Mouse (Mus musculus) cortical plate, adult 2 months (tissue): ENCODE data around the gene Ift122.

Source experiments
- CTCF ChIP-seq: fragments of 200-500 bp; IDR thresholded peaks from 2 replicates; pipeline ENCODE4 v1.5.1; 2011; ENCODE audit warnings: mild to moderate bottlenecking, control low read depth, low read length; ENCODE audit not compliant: insufficient read depth; ENCODE audit errors: extremely low read depth
- POLR2A ChIP-seq: fragments of 200-500 bp; IDR thresholded peaks from 2 replicates; pipeline ENCODE4 v1.6.1; 2011; ENCODE audit warnings: mild to moderate bottlenecking, low read length, control low read depth; ENCODE audit not compliant: insufficient read depth; ENCODE audit errors: extremely low read depth

DNA sequence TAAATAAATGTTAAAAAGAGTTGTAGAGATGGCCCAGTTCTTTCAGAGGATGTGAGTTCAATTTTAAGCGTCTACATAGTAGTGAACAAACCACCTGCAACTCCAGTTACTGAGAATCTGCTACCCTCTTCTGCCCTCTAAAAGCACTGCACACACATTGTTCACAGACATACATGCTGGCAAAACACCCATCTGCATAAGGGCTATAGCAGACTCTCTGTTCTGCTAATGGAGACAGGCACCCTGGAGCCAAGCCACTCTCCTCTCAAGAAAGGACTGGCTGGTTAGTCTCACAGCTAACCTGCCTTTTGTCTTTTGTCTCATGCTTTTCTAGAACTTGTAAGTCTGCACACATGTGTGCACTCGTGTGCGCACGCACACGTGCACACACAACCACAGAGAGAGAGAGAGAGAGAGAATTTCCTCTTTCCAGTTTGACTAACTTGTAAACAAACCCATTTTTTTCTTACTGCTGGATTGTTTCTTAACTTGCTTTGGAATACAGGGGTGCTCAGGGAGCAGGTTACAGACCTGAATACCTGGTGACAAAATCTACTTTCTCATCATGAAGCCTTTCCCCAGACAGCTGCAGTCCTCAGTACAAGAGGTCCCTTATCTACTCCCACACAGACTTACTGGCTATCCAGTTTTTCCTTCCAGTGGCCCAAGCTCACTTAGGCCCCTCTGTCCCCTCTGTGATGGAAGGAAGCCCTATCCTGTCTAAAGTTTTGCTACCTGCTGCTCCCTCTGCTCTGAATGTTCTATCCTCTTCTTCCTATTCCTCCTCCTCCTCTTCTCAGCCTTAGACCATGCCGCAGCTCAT, 22.3 kb upstream of the Ift122 start:
- TF ChIP-seq CTCF (no peak), POLR2A (no peak)
